Mouse (Mus musculus) C2C12 (cell line): ENCODE data around the gene Nav1.

ENCODE experiments used
- CTCF ChIP-seq: IDR thresholded peaks from one replicate; pipeline ENCODE4 v1.5.1; 2011; ENCODE audit not compliant: control insufficient read depth, insufficient read depth, insufficient read length
- MYOG ChIP-seq: IDR thresholded peaks from one replicate; pipeline ENCODE4 v1.6.1; 2011; ENCODE audit not compliant: control insufficient read depth, insufficient read length; ENCODE audit errors: extremely low read depth

- TF ChIP-seq CTCF (no peak), MYOG (no peak)
Measured at GRCm38 (mm10) chr1:135617344-135617743, 10.2 kb upstream of the Nav1 start.
